Mouse (Mus musculus): ENCODE results near the gene Wnt5a.

The Wnt5a gene

DNA sequence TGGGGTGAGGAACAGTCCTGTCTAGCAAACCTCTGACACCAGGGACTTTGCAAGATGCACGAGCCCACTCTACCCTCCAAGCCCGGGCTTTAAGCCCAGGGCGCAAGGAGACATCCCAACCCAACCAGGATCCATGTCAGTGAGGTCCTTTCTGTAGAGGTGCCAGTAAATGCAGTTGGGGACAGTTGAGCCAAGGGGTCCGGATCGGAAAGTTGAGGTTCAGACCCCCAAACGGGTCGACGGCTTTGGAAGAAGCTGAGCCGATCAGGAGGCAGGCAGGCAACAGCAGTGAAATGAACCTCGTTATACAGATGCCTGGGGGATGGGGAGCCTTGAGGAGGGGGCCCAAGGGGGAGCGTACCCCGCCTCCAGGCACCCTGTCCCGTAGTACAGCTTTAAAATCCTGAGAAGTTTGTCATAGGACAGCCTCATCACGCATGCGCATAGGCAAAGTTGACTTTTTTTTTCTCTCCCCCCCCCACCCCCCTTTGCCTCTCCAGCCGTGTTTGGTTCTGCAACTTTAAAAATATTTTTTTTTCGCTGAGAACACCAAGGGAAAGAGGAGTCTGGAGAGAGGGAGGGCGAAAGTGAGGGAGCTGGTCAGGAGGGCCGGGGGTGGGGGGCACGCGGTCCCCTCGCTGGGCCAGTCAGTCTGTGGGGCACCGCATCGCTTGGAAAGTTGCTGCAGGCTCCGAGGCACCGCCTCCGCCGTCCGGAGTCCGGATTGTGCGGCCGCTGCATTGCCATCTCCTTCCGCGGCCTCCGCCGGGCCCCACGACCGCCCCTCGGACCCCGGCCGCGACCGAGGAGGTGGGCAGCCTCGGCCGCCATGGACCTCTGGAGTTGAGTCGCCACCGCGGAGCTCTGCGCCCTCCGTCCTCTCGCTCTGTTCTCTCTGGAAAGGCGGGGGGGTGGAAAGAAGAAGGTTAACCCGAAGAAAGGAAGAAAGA is at the start of gene Wnt5a:
TSS of gene Wnt5a (plus strand) at position 650 of the 950 bp plus-strand sequence.
- no peak for DNase-seq (ENCODE audit: low spot score)

DNA sequence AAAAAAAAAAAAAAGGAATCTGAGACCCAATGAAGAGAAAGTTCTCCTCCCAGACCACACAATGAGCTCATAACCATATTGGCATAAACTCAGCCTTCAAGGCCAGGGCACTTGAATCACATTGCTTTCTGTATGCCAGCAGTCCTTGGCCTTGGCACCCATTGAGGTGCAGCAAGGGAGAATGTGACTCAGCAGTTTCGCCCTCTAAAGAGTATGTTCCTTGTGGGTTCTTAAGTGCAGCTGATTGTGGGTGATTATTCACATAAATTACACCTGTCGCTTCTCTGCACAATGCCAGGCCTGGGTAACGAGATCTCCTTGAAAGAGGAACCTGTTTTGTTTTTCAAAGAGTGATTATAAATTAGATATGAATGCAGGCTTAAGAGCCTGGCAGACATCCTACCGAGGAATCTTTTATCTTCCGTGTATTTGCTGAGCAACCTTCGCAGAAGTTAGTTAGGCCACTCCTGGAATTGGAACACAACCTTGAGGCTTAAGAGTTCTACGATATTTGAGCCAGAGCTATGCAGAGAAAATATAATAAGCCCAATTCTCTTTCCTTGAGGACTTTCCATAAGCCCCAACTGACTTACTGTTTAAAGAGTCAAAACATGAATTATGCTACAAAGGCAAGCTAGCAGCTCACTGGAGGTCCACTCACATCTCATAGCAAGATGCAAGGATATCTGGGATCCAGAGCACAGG is 48.0 kb upstream of the Wnt5a start:
- peak; percentile 24 for DNase-seq (ENCODE audit: low spot score)

DNA sequence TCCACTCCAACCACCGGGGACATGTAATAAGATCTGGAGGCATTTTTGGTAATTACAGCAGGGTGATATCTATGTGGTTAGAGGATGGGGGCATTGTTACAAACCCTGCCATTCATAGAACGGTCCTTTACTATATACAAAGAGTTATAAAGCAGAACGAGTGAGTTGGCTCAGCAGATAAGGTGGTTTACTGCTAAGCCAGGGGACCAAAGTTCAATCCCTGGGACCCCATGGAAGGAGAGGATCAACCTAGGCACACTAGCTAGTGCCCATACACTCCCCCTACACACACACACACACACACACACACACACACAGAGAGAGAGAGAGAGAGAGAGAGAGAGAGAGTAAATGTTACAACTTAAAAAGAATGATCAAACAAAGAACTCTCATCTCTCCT is 47.1 kb upstream of the Wnt5a start:
- no peak for DNase-seq (ENCODE audit: low spot score)

DNA sequence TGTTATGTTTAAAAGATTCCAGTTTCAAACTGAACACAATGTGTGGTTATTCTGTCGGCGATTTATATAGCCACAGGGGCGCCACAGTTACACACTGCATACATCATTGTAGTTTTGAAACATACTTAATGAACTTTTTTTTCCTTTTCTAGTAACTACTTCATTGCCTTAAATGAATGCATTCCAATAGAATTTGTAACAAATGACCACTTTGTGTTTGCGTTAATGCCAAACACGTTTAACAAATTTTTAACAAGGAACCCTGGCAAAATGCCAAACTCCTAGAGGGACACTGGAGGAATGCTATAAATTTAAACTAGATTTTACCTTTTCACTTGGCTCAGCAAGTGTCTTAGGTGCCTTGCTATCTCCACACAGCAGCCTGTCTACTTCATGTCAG is 36.6 kb upstream of the Wnt5a start:
- no peak for DNase-seq (ENCODE audit: low spot score)

DNA sequence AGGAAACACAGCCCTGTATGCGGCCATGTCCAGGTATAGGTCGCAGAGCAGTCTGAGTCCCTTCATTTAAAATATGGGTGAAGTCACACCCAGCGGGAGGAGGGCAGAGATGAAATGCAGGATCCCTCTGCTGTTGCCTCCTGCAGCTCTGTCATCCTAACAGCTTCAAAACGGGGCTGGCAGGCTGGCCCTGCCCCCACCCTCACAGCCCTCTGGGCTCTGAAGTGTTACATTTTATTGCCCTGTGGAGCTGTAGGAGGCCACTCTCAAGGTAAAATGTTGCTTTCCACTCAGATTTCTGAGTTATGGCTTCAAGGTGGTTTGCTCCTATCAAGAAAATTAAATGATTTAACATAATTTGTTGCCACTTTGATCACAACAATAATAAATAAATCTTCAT is 34.9 kb upstream of the Wnt5a start:
- DNase-seq (ENCODE audit: low spot score), result peak; percentile 56

DNA sequence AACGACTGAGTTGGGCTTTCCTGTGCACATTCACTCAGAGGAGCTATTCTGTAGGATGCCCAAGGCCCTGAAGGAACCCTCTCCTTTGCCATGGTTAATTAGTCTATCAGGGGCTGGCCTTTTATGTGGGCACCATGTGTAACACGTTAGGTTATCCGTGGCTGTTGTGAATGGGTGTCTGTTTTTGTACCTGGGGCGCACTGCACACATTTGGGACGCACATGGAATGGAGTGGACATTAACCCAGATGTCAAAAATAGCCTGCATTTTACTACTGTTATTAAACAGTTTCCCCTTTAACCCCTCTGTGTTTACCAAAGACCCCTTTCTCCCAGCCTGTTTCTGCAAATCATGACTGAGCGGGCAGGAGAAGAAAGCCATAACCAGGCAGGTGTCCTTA is 34.3 kb upstream of the Wnt5a start:
- no peak for DNase-seq (ENCODE audit: low spot score)

DNA sequence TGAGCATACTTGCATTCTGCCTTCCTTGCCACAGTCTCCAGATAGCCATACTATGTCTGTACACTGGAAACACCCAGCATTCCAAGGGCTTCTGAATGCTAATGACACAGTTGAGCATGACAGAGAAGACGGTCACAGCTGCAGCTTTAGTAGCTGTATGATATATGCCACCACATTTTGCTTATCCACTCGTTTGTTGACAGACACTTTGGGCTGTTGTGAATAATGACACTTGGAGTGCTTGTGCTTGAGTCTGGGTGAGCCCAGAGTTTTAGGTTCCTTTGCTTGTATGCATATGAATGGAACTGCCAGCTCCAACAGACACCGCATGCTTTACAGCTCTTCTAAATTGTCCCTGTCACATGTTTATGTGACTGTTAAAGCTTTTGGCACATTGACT is 29.5 kb upstream of the Wnt5a start:
- DNase-seq (ENCODE audit: low spot score), result no peak

DNA sequence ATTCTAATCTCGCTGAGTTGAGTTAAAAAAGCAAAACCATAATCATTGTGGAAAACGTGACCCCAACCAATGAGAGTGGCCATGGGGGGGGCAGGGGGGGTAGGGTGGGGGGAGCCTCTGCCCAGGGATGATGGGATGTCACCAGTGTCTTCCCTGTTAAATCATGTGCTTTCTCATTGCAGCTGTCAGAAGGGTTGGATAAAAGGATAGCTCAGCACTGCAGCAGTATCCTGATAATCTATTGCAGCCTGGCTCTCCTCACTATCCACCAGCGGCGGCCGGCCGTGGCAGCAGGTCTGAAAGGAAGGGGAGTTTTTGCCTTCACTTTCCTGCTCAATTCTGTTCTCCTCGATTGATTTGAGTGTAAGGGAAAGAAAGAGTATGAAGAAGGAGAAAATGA is 29.1 kb upstream of the Wnt5a start:
- DNase-seq (ENCODE audit: low spot score), result no peak

DNA sequence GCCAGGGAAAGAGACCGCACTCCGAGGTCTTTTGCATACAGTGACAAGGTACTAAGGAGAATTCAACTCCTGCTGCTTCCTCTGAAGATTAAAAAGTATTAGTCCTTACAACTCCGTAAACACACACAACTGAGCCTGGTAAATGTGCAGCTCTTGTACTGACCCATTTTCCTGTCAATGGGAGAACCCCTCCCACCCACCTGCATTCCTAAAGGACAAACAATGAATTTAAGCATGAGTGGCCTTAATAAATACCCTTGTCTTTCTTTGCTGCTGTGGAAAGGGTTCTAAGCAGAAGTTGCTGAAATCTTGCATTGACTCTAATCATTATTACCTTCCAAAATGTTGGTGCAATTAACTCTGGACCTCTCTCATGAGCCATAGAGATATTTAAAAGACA is 27.8 kb upstream of the Wnt5a start:
- no peak for DNase-seq (ENCODE audit: low spot score)

DNA sequence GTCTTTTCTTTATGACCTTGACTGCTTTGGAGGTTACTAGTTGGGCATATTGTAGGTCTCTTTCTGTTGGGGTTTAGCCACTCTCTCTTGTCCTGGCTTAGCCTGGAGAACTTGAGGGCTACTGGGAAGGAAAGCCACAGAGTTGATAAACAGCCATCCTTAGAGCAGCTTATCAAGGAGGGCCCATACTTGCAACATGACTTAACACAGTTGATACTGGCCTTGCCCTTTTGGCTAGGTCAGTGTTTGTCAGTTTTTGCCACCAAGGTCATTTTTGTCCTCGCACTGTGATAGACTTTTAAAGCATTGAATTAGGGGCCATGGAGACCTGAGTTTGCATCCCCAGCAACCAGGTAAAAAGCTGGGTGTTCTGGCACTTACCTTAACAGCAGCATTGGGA is 23.7 kb upstream of the Wnt5a start:
- DNase-seq (ENCODE audit: low spot score), result no peak

DNA sequence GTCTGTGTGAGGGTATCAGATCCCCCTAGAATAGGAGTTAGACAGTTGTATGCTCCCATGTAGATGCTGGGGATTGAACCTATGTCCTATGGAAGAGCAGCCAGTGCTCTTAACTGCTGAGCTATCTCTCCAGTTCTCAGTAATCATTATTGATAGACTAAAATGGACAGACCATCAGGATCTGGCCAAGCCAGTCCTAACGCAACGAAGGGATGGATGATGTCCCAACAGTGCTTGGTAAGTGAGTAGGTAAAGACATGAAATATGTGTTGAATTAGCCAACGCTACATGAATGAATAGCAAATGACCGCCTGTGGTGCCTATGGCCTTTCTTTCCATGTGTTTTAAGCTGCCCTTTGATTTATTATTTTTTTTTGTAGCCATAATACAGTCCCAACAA is 10.7 kb upstream of the Wnt5a start:
- DNase-seq (ENCODE audit: low spot score), result no peak

DNA sequence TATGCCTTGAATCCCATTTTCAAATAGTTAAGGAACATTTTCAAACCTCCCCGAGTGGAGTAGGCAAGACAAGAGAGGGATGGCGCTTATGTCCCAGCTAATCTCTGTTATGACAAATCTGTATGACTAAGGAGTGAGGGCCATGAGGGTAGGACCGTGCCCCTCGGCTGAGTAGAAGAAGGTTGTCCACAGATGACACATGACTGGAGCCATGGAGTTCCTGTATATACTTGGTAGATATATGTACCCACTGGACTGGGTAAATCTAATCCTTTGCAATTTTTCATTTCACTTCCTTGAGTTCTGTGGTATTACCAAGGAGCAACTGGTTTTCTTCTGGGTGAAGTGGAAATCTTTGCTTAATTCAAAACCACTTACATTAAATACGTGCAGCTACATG is 10.3 kb upstream of the Wnt5a start:
- DNase-seq (ENCODE audit: low spot score), result no peak

DNA sequence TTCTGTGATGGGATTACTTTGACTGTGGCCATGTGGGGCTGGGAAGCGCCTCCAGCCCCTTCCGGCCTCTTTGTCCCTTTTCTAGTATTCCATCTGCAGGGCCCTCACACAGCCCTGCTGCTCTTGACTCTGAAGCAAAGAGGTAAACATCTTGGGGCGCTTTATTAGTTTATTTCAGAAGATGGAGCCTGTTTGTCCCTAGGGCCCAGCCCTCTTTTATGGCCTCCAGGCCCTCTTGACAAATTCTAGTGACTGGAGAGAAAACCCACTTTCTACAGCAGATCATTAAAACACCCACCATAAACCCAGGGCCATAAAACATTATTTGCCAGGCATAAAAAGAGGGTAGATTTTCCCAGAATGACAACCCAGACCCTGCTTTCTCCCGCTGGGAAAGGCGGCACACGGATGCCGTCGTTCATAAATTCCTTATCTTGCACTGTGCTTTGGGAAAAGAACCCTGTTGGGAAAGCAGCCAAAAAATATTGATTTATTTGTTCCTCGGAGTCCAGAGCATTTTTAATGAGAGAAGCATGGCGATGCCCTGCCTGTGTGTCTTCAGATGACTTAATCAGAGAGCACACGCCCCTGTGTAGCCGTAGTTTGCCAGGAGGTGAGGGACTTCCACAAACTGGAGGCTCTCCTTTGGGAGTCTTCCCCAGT is 3.2 kb upstream of the Wnt5a start:
- no peak for DNase-seq (ENCODE audit: low spot score)

DNA sequence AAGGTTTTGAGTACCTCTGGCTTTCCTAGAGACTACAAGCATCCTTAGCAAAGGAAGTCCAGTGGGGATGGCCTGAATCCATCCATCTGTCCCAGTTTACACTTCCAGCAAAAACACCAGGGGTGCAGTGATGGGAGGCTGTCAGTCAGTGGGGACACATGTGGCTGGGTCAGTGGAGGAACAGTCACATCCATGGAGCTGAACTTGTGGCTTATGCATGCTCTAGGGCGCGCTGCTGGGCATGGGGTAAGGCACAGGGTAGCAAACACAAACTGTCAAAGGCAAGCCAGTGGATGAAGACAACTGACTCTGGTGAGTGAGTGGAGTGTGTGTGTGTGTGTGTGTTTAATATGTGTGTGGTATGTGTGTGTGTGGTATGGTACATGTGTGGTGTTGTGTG is 1.3 kb upstream of the Wnt5a start:
- no peak for DNase-seq (ENCODE audit: low spot score)

DNA sequence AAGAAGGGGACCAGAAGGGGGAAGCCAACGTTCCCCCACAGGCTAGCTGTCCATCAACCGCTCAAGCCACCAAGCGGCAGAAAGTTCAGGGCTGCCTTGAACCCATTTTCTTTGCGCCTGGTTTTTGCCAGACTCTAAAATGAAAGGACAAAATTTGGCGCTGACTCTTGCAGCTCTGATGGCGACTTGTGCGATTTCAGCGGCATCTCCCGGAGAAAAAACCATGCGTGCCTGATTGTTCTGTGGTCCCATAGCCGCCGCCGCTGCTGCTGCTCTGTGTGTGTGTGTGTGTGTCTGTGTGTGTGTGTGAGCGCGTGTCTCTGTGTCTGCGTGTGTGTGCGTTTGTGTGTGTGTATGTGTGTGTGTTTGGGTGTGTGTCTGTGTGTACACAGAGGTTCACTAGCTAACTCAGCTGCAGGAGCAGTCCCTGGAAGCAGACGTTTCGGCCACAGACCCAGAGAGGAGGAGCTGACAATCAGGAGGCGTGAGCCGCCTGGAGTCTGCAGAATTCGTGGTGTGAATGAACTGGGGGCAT is 568 bp downstream of the Wnt5a start:
- peak; percentile 44 for DNase-seq (ENCODE audit: low spot score)

DNA sequence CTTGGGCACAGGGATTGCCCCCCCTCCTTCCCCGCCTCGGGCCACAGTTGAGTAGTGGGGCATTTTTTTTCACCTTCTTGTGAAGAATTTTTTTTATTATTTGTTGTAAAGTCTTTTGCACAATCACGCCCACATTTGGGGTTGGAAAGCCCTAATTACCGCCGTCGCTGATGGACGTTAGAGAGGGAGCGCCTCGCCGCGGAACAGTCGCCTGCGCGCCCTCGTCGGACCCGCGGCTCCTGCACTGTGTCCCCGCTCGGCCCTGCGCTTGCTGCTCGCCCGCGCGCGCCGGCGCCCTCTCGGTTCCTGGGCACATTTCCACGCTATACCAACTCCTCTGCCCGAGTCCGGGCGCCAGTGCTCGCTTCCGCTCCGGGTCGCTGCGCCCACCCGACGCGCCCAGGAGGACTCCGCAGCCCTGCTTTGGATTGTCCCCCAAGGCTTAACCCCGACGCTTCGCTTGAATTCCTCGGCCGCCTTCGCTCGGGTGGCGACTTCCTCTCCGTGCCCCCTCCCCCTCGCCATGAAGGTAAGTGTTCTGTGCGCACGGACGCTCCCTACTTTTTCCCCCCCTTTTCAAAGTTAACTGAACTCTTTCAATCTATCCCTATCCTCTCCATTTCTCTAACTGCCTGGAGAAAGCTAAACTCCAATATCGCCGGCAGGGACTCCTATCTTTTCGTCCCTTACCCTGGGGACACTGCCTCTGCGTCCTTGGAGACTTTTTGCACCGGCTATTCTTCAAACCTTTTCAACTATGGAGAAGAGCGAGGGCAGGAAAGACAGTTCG is 1.2 kb downstream of the Wnt5a start:
- no peak for DNase-seq (ENCODE audit: low spot score)

DNA sequence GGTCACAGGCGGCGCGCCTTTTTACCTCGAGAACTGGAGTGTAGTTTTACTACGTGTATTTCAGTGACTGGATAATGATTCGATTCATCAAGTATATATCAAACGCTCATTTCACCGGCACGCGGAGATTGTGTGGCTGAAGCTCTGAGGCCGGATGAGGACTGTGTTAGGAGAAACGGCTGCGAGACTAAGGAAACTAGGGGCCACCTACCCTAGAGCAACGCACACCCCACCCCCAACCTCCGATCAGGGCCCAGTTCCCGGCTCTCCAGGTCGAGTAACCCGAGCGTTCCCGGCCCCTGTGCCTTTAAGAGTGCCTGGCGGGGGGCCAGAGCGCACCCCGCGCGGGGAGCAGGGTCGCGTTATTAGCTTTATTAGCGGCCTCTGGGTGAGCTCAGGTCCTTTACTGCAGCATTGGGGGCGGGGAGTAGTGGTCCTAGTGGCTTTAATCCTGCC is 1.9 kb downstream of the Wnt5a start:
- peak; percentile 39 for DNase-seq (ENCODE audit: low spot score)

DNA sequence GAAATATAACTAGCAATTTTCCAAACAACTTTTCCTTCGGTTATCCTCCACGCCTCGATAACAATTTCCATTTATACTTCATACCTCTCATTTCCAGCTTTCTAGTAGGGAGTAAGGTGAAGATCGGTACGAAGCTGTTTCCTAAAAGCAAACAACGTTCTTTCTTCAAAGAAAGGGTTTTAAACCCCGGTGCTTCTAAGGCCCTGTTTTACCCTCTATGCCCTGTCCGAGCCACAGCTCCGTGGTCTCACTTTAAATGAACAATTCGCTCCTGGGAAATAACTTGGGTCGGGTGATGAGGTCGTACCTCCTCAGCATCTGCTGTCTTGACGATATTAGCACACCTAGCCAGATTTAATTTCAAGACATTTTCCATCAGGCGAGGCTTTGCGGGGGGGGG is 2.5 kb downstream of the Wnt5a start:
- no peak for DNase-seq (ENCODE audit: low spot score)

DNA sequence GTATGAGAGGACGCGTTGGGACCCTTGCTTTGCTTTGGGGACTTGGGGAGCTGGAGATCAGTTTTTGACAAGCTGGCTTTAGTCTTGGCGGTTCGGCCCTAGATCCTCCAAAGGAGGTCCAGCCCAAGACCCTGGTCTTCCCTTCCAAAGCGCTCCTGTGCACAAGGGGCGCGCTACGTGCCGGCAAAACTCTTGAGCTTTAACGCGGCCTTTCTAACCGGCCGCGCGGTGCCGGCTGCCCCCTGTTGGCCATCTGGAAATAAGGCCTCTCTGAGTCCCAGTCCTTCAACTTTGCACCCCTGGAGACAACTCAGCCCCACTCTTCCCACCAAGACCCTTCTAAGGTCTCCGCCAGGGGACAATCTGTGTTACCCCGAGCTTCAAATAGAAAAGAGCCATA is 2.9 kb downstream of the Wnt5a start:
- DNase-seq (ENCODE audit: low spot score), result peak; percentile 48

DNA sequence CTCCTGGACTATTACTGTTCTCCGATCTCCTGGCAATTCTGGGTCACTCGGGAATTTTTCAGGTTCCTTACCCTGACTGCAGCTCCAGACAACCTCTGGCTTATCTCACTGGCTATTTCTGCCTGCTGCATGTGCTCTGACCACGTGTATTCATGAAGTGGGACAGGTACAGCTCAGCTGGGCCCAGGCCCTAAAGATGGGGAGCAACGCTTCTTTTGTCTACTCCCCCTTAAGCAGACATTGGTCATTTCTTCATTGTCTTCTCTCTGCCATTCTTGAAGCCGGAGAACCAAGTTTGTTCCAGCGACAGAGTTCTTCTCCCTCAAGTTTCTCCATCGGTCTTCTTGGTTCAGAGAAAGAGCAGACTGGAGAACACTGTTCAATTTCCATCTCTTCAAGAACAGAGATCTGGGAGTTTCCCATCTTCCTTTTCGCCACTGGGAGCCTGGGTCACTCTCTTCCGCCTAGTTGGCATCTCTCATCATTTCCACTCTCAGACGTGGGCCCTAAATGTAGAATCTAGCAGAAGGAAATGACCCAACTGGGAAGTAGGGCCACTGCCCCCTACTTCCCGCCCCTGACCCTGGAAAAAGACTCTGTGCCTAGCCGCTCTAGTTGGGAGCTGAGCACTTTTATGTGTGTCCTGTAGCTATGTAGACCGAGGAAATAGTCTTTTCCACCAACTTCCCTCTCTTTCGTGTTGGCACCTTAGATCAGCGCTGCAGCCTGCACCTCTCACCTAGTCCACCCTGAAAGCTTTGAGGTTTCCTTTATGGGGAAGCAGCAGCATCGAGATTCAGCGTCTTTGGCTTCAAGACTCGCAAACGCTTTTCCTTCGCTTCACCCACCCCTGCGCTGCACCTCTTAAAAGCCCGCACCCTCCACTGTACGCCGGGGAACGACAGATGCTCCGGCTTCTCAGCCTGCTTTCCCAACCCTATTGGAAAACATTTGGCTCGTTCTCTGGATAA is 4.0 kb downstream of the Wnt5a start:
- no peak for DNase-seq (ENCODE audit: low spot score)

All from testis, postnatal 14 days (tissue).